Mouse (Mus musculus): ENCODE measurements around the gene Dazap2. TPM values are rescaled to one million over a fixed set of nuclear protein-coding genes. Genes with fewer than 3 reads are reported as not detected.
"Not testable (repeated sequence)": the region's sequence is repeated elsewhere in the genome, so short reads cannot be mapped to it uniquely, and the experiment has no call there.

Dazap2 gene
- total and polyA plus RNA-seq, 2 experiments from 2014 or later, result 213 to 234 TPM

DNA sequence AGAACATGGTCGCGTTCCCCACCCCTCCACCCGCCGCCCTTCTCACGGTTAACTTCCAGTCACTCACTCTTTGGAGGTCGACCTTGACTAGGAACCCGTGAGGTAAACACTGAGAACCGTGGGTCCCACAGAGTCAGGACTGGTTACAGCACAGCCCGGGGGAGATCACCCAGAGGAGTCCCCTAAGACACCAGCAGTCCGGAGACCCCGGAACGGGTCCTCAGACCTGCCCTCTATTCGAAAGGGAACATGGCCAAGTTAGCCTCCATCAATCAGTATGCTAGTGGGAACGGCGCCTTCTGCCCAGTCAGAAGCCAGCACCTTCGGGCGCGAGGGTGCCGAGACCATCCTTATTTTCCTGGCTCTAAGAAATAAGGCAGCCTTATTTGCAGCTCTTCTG is 1.1 kb downstream of the Dazap2 start:
- H3K9me3 ChIP-seq (replicated peaks; ENCODE audit: control insufficient read depth, low read length), result no peaks in the 10 kb centered on the region
- peak; percentile 3 for ATAC-seq (ENCODE audit: insufficient read depth, low read depth)
- WGBS, result under 1% methylated on average over 19 of the region's 19 CpGs

DNA sequence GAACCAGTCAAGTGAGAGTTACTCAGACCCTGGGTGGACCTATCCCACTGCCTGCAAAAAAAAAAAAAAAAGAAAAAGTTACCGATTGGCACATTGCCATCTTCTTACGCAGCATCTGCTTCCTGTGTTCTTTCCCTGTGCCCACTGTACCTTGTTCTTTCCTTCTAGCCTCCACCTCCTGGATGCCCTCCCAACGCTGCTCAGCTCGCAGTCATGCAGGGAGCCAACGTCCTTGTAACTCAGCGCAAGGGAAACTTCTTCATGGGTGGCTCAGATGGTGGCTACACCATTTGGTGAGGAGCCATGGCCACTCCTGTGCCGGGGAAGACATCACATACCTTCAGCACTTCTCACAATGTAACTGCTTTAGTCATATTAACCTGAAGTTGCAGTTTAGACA is 4.1 kb downstream of the Dazap2 start:
- Histone ChIP-seq H3K4me2 (ENCODE audit: low read depth, low read length) (no peak overlapping the region), H3K4me1 (ENCODE audit: control insufficient read depth, insufficient read depth) (peaks cover 10% of the 10 kb centered on the region; the same call in 1 of the 2 replicates), H3K9me3 (replicated peaks; ENCODE audit: control insufficient read depth, low read length) (no peaks in the 10 kb centered on the region), H3K9ac (replicated peaks; ENCODE audit: low read depth, low read length) (no peak overlapping the region), H3K4me3 (ENCODE audit: low read depth, low read length) (no peak overlapping the region), H3K36me3 (replicated peaks; ENCODE audit: control insufficient read depth, insufficient read depth, low read length) (peaks cover 38% of the 10 kb centered on the region), H3K27me3 (ENCODE audit: control insufficient read depth, insufficient read depth, low read length) (no peaks in the 10 kb centered on the region), H3K27ac (ENCODE audit: low read depth) (no peak overlapping the region)
- 77% methylated on average over 7 of the region's 7 CpGs for WGBS
- DNase-seq (ENCODE audit: low spot score) (no peak), ATAC-seq (ENCODE audit: insufficient read depth, low read depth) (no peak)
- no peak for TF ChIP-seq EP300 (IDR thresholded peaks at IDR 0.05; ENCODE audit: low read depth)
- TF ChIP-seq CTCF (IDR thresholded peaks at IDR 0.05; ENCODE audit: low read depth), result no peak

More for the DNA sequence above, 1.1 kb downstream of the Dazap2 start:
- Histone ChIP-seq H3K27ac (ENCODE audit: low read depth) (peak overlapping the region; percentile 99), H3K36me3 (replicated peaks; ENCODE audit: control insufficient read depth, insufficient read depth, low read length) (peaks cover 38% of the 10 kb centered on the region), H3K4me3 (ENCODE audit: low read depth, low read length) (peak overlapping the region; percentile 91), H3K27me3 (ENCODE audit: control insufficient read depth, insufficient read depth, low read length) (no peaks in the 10 kb centered on the region), H3K4me2 (ENCODE audit: low read depth, low read length) (peak overlapping the region; percentile 84), H3K9ac (replicated peaks; ENCODE audit: low read depth, low read length) (peak overlapping the region; percentile 92), H3K4me1 (ENCODE audit: control insufficient read depth, insufficient read depth) (peaks cover 8% of the 10 kb centered on the region; the same call in 1 of the 2 replicates)
- no peak for TF ChIP-seq EP300 (IDR thresholded peaks at IDR 0.05; ENCODE audit: low read depth)
- TF ChIP-seq CTCF (IDR thresholded peaks at IDR 0.05; ENCODE audit: low read depth), result no peak
- no peak for DNase-seq (ENCODE audit: low spot score)

GRCm38 (mm10) chr15:100621671-100622070 is 6.5 kb downstream of the Dazap2 start:
- not testable (repeated sequence) for H3K4me3 ChIP-seq (ENCODE audit: low read depth, low read length); H3K9ac ChIP-seq (replicated peaks; ENCODE audit: low read depth, low read length); H3K4me1 ChIP-seq (ENCODE audit: control insufficient read depth, insufficient read depth); H3K4me2 ChIP-seq (ENCODE audit: low read depth, low read length); H3K27me3 ChIP-seq (ENCODE audit: control insufficient read depth, insufficient read depth, low read length); H3K9me3 ChIP-seq (replicated peaks; ENCODE audit: control insufficient read depth, low read length)
- DNase-seq (ENCODE audit: low spot score), result peak; percentile 33
- peaks cover 38% of the 10 kb centered on the region for H3K36me3 ChIP-seq (replicated peaks; ENCODE audit: control insufficient read depth, insufficient read depth, low read length)
- 0 out of 2 replicates have a peak, but pooled peaks have one; percentile 39 for ATAC-seq (ENCODE audit: insufficient read depth, low read depth)
- 42% methylated on average over 9 of the region's 9 CpGs for WGBS
- H3K27ac ChIP-seq (ENCODE audit: low read depth), result peak overlapping the region; percentile 49

- H3K9ac ChIP-seq (replicated peaks; ENCODE audit: low read depth, low read length), result no peak overlapping the region
- no peak overlapping the region for H3K4me2 ChIP-seq (ENCODE audit: low read depth, low read length)
- H3K27ac ChIP-seq (ENCODE audit: low read depth), result peak overlapping the region; percentile 49
- H3K27me3 ChIP-seq (ENCODE audit: control insufficient read depth, insufficient read depth, low read length), result no peaks in the 10 kb centered on the region
- no peaks in the 10 kb centered on the region for H3K9me3 ChIP-seq (replicated peaks; ENCODE audit: control insufficient read depth, low read length)
- DNase-seq (ENCODE audit: low spot score), result peak; percentile 27
- 66% methylated on average over 7 of the region's 7 CpGs for WGBS
- peaks cover 38% of the 10 kb centered on the region for H3K36me3 ChIP-seq (replicated peaks; ENCODE audit: control insufficient read depth, insufficient read depth, low read length)
- 0 out of 2 replicates have a peak, but pooled peaks cover 5% of the 10 kb centered on the region for H3K4me1 ChIP-seq (ENCODE audit: control insufficient read depth, insufficient read depth)
- TF ChIP-seq EP300 (IDR thresholded peaks at IDR 0.05; ENCODE audit: low read depth), result no peak
- TF ChIP-seq CTCF (IDR thresholded peaks at IDR 0.05; ENCODE audit: low read depth), result no peak
- ATAC-seq (ENCODE audit: insufficient read depth, low read depth), result peak; percentile 43
- H3K4me3 ChIP-seq (ENCODE audit: low read depth, low read length), result no peak overlapping the region
Measured at GRCm38 (mm10) chr15:100622164-100622563, 7.0 kb downstream of the Dazap2 start.

DNA sequence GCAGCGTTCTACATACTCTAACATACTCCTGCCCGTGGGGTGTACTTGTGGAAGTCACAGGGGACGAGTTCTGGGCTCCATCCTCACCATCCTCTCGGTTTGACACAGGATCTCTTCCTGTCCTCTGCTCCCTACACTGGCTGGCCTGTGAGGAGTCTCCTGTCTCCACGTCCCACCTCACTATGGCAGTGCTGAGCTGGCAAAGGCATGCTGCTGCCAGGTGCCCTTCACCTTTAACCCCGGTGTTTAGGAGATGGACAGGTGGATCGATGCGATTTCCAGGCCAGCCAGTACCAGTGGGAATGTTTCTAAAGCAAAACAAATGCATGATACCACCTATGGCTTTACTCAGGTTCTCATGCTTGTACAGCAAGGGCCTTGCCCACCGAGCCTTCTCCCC is 8.6 kb downstream of the Dazap2 start:
- Histone ChIP-seq H3K9ac (replicated peaks; ENCODE audit: low read depth, low read length) (no peak overlapping the region), H3K9me3 (replicated peaks; ENCODE audit: control insufficient read depth, low read length) (no peaks in the 10 kb centered on the region), H3K27me3 (ENCODE audit: control insufficient read depth, insufficient read depth, low read length) (no peaks in the 10 kb centered on the region), H3K36me3 (replicated peaks; ENCODE audit: control insufficient read depth, insufficient read depth, low read length) (peaks cover 23% of the 10 kb centered on the region), H3K4me2 (ENCODE audit: low read depth, low read length) (no peak overlapping the region), H3K4me3 (ENCODE audit: low read depth, low read length) (no peak overlapping the region), H3K27ac (ENCODE audit: low read depth) (no peak overlapping the region), H3K4me1 (ENCODE audit: control insufficient read depth, insufficient read depth) (0 out of 2 replicates have a peak, but pooled peaks cover 5% of the 10 kb centered on the region)
- TF ChIP-seq EP300 (IDR thresholded peaks at IDR 0.05; ENCODE audit: low read depth), result no peak
- no peak for TF ChIP-seq CTCF (IDR thresholded peaks at IDR 0.05; ENCODE audit: low read depth)
- no peak for ATAC-seq (ENCODE audit: insufficient read depth, low read depth)
- no peak for DNase-seq (ENCODE audit: low spot score)
- 88% methylated on average over 9 of the region's 9 CpGs for WGBS

DNA sequence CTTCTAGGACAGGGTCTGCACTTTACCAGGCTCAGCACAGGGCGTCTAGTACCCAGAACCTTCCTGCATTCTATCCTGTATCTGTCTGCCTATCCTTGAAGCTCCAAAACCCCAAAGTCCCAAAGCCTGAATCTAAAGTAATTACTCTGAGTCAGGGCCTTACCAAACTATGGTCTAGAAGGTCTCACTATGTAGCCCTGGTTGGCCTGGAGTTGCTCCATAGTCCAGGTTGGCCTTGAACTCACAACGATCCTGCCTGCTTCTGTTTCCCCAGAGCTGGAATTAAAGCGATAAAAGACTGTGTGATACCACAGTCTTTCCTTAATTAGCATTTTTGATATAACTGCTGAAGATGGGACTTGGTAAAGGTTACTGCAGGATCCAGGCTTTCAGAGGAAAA is 9.3 kb downstream of the Dazap2 start:
- H3K36me3 ChIP-seq (replicated peaks; ENCODE audit: control insufficient read depth, insufficient read depth, low read length), result peaks cover 16% of the 10 kb centered on the region
- no peak overlapping the region for H3K27ac ChIP-seq (ENCODE audit: low read depth)
- 0 out of 2 replicates have a peak, but pooled peaks cover 5% of the 10 kb centered on the region for H3K4me1 ChIP-seq (ENCODE audit: control insufficient read depth, insufficient read depth)
- H3K9ac ChIP-seq (replicated peaks; ENCODE audit: low read depth, low read length), result no peak overlapping the region
- no peak overlapping the region for H3K4me2 ChIP-seq (ENCODE audit: low read depth, low read length)
- DNase-seq (ENCODE audit: low spot score), result no peak
- H3K4me3 ChIP-seq (ENCODE audit: low read depth, low read length), result no peak overlapping the region
- TF ChIP-seq EP300 (IDR thresholded peaks at IDR 0.05; ENCODE audit: low read depth) (no peak), CTCF (IDR thresholded peaks at IDR 0.05; ENCODE audit: low read depth) (no peak)
- no peak for ATAC-seq (ENCODE audit: insufficient read depth, low read depth)
- H3K9me3 ChIP-seq (replicated peaks; ENCODE audit: control insufficient read depth, low read length), result no peaks in the 10 kb centered on the region
- 80% methylated on average over 3 of the region's 3 CpGs for WGBS
- no peaks in the 10 kb centered on the region for H3K27me3 ChIP-seq (ENCODE audit: control insufficient read depth, insufficient read depth, low read length)

Measured in heart, postnatal 0 days (tissue).